Mouse (Mus musculus) layer of hippocampus, postnatal 25 days (tissue): ENCODE data around the gene Rtkn2. TPM values are rescaled to one million over a fixed set of nuclear protein-coding genes. Genes with fewer than 3 reads are reported as not detected.

Source experiments
- DNase-seq, 2 experiments: peaks; one replicate each; pipeline ENCODE4 v3.0.0; 2022; ENCODE audit warnings: mixed read lengths in 2 of 2, low spot score in 1 of 2; ENCODE audit errors: extremely low spot score in 1 of 2
- total RNA-seq, 2 experiments: library from RNA; stranded (reverse); gene quantifications; 2 replicates each; pipeline ENCODE4 v1.2.3; 2021

Gene Rtkn2
- total RNA-seq, 2 experiments from 2014 or later, result 4.7 to 6.5 TPM

DNA sequence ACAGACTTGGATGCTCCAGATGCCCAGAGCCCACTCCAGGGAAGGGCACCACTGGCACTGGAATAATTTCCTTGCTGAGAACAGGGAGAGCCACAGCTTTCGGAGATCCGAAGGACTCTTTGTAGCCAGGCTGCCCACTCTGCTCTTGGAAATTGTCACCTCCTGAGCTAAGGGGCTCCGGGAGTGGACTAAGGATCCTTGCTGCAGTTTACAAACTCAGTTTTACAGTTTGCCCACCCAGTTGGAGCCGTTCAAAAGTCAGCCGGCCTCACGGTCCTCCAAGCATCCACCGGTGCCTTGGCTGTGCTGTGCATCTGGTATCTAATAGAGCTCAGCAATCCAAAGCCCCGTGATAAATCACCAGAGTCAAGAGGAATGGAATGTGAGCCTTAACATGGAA, 121.1 kb downstream of the Rtkn2 start:
- DNase-seq, result no peak

- no peak for DNase-seq
These were observed 121.9 kb downstream of the Rtkn2 start for GRCm38 (mm10) chr10:68101251-68101650.

- DNase-seq, result no peak
These were observed 123.2 kb downstream of the Rtkn2 start for GRCm38 (mm10) chr10:68102566-68102965.

GRCm38 (mm10) chr10:68103078-68103855, 123.9 kb downstream of the Rtkn2 start:
- no peak for DNase-seq

DNA sequence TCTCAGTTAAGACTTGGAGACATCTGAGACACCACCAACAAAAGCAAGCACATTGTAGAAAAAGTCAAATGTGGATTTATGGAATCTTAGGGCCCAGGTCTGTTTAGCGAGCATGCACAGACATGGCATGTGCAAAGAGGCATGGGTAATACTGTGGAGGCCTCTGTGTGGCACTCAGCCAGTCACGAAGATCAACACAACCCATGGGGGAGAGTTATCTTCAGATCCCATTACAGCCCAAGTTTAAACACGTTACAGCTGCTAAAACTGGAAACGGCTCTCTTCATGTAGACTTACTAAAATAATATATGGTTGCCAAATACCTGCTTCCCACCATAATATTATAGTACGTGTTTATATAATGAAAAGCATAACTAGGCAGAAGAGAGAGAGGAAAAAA, 124.6 kb downstream of the Rtkn2 start:
- no peak for DNase-seq

- DNase-seq, result no peak
These were observed 125.1 kb downstream of the Rtkn2 start for GRCm38 (mm10) chr10:68104481-68104880.

DNA sequence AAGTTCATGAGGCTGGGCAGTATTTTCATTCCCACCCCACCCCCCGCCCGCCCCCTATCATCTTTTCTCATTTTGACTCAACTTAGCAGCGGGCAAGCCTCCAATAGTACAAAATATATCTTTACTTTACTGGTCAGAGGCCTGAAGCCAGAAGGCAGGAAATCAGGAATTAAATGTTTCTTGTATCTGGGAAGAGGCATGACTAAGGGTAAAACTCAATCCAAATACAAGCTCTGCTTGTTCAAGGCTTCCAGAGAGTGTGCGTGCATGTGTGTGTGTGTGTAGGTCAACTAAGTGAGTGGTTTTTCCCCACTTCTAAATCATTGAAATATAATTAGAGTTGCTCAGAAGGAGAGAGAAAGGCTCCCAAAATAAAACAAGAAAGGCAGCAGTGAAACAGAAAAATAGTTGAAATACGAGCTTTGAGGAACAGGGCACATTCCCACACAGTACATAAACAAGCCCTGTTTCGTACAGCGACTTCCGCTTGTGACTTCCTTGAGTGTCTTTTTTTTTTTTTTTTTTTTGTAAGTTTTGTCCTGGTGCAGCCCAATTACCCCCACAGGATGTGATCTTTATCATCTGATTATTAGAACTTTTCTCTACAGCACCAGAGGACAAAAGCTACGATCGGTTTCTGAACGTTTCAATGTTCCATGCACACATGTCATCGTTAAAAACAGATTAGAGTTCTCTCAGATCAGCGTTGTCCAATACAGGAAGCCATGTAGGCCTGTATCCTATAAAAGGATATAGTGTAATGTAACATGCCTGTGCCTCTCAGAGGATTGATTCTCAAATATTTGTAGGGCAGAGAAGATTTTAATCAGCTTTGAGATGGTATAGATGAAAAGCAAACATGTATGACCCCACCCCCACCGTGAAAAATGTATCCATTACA, 125.8 kb downstream of the Rtkn2 start:
- DNase-seq, result no peak

GRCm38 (mm10) chr10:68106351-68106950, 127.1 kb downstream of the Rtkn2 start:
- DNase-seq, result no peak

DNA sequence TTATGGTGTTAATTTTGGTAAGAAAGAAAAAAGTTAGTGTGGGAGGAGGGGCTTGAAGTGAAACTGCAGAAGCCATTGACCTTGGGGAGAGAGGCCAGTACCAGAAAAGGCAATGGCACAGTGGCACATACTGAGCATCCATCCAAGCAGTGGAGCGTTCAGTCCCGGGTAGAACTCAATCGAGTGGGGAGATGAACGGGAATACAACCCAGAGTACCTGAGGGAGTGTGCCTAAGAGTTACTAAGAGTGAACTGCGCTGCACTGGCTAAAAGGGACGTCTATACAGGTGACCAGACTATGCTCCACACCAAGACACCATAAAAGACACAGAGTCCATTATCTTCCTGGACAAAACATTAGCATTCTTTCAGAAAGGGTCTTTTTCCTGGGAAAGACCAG, 128.3 kb downstream of the Rtkn2 start:
- DNase-seq, result no peak

Other genes with a start within 250 kb of the Rtkn2 start
- 100 to 1,000 TPM; 243 to 244 TPM for gene Zfp365, start 66.9 kb upstream of the Rtkn2 start, total RNA-seq